Mouse (Mus musculus) ZHBTc4 (cell line): ENCODE results near the gene Plekho1.

Experiments used
- DNase-seq: peaks from one replicate; pipeline ENCODE4 v3.0.0-alpha.2; 2011; ENCODE audit warnings: low read depth, low spot score

Plekho1 gene

DNA sequence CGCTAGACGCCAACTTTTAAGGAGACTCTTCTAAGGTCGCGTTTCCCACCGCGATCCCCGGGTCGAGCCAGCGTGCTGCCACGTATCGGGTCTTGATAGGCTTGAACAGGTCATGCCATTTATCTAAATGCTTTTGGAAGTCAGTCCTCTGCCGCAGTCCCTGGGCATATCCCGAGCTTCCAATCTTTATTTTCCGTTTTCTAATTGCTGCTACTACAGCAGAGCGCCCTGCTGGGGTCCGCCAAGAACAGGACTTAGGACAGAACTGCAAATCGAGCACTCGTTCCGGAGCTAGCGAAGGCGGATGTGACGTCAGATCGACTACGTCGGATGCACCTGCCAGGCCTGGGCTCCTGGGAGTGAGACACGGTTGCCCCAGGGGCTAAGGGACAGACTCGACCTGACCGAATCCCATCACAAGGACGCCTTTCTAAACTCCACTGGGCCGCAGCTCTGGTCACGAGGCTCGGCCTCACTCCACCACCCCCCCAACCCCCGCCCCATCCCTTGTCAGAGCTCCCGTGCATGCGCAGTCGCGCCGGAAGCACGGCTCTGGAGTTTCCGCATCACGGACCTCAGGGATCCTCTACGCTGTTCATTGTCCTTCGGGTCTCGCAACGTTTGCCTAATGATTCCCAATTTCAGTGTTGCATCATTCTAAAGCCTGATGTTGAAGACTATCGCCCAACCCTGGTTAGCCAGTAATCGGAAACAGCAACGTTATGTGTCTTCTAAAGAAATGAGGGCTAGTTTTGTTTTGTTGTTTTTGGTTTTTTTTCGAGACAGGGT lies 44.8 kb downstream of the Plekho1 start:
- DNase-seq = peak; percentile 96

DNA sequence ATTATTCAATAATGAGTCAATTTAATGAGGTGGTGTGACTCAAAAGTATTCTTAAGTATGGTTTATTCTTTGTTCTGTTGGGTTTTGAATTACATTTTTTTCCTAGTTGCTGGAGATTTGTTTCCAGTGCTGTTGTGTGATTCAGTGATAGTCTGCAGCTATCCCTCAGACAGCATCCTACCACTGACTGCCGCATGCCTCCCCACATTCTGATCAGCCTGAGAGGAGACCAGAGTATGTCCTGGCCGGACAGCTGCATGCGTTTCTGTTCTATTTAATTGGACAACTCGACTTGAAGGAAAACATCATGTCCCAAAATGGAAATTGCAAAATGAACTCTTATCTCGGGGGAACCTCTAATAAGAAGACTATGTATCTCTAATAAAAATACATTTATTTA lies 47.5 kb downstream of the Plekho1 start:
- DNase-seq = no peak

GRCm38 (mm10) chr3:95945731-95946240 lies 50.0 kb downstream of the Plekho1 start:
- DNase-seq = no peak

- no peak for DNase-seq
Measured at GRCm38 (mm10) chr3:95944742-95945141, 51.1 kb downstream of the Plekho1 start.

DNA sequence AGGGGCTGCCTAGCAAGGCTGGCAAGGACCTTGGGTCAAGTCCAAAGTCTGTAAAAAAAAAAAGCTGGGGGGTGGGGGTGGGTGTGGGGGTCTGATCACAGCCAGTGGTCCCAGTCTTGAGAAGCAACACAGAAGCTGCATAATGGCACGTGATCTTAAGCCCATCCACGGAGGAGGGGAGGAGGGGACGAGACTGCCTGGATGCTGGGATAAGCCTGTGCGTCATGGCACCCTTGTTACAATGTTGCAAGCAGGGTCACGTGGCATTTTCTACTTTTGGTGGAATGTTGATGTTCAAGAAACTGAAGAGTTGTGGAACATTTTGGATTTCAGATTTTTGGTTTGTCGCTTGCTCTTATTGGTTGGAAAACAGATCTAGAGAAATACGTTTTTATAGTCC lies 52.6 kb downstream of the Plekho1 start:
- peak; percentile 40 for DNase-seq

GRCm38 (mm10) chr3:95942749-95943148 lies 53.1 kb downstream of the Plekho1 start:
- peak; percentile 81 for DNase-seq

- DNase-seq = peak; percentile 81
Measured at GRCm38 (mm10) chr3:95938835-95939234, 57.0 kb downstream of the Plekho1 start.
